Mouse (Mus musculus) B cell, adult (primary cell): ENCODE data around the gene Olfr987. TPM values are rescaled to one million over a fixed set of nuclear protein-coding genes. Genes with fewer than 3 reads are reported as not detected.

Source experiments
- total RNA-seq: library from RNA; stranded (reverse); gene quantifications from 4 replicates; pipeline ENCODE4 v1.2.4, GENCODE M21; 2023; ENCODE audit not compliant: inconsistent age

Gene Olfr987
- total RNA-seq = not detected in 4 replicates

GRCm38 (mm10) chr2:85339215-85339614 is at the start of gene Olfr987:
Olfr987 (minus strand) TSS chr2:85339315.

GRCm38 (mm10) chr2:85363127-85363526 is 24.0 kb upstream of the Olfr987 start, which contains the start of gene Olfr988:
Olfr988 (minus strand) TSS chr2:85363227.

Other genes with a start within 250 kb of the Olfr987 start
- gene Aplnr, start 203.1 kb downstream of the Olfr987 start, total RNA-seq = not detected in 4 replicates
- gene Lrrc55, start 142.1 kb downstream of the Olfr987 start, total RNA-seq = not detected in 4 replicates
- gene Olfr988, start 23.9 kb upstream of the Olfr987 start, total RNA-seq = not detected in 4 replicates
- not detected in 4 replicates for gene Olfr992, start 70.2 kb upstream of the Olfr987 start, total RNA-seq
- not detected in 4 replicates for gene Olfr993, start 75.6 kb upstream of the Olfr987 start, total RNA-seq
- gene Olfr994, start 97.1 kb upstream of the Olfr987 start, total RNA-seq = not detected in 4 replicates
- gene Olfr995, start 104.3 kb upstream of the Olfr987 start, total RNA-seq = not detected in 4 replicates
- gene 4833423E24Rik, start 179.7 kb upstream of the Olfr987 start, total RNA-seq = not detected in 4 replicates
- gene Olfr996, start 239.9 kb upstream of the Olfr987 start, total RNA-seq = not detected in 4 replicates
- gene Olfr998, start 249.6 kb upstream of the Olfr987 start, total RNA-seq = not detected in 4 replicates